Mouse (Mus musculus) heart, postnatal 0 days (tissue): ENCODE results near the gene Rint1. TPM values are rescaled to one million over a fixed set of nuclear protein-coding genes. Genes with fewer than 3 reads are reported as not detected.

ENCODE experiments used
- ATAC-seq: fragments of 200-750 bp; cut with Nextera tagmentation; 2 replicates; pipeline ENCODE4 v1.8.0; 2017; ENCODE audit warnings: low read depth, moderate number of reproducible peaks, moderate library complexity; ENCODE audit not compliant: insufficient read depth
- DNase-seq: peaks from one replicate; pipeline ENCODE4 v3.0.0-alpha.2; 2016; ENCODE audit warnings: low spot score
- H3K27ac ChIP-seq: fragments of 300-500 bp; sonication (generic); 2 replicates; pipeline ENCODE4 v1.5.1; 2014; ENCODE audit warnings: low read depth, mild to moderate bottlenecking
- H3K27me3 ChIP-seq: fragments of 300-500 bp; sonication (generic); 2 replicates; pipeline ENCODE4 v1.6.1; 2014; ENCODE audit warnings: low read length, mixed read lengths; ENCODE audit not compliant: control insufficient read depth, insufficient read depth
- H3K36me3 ChIP-seq: fragments of 300-500 bp; sonication (generic); replicated peaks from 2 replicates; pipeline ENCODE4 v1.6.1; 2014; ENCODE audit warnings: low read length, mixed read lengths; ENCODE audit not compliant: control insufficient read depth, insufficient read depth
- H3K4me1 ChIP-seq: fragments of 300-500 bp; sonication (generic); 2 replicates; pipeline ENCODE4 v1.6.1; 2014; ENCODE audit warnings: antibody characterized with exemption; ENCODE audit not compliant: control insufficient read depth, insufficient read depth
- H3K4me2 ChIP-seq: fragments of 300-500 bp; sonication (generic); 2 replicates; pipeline ENCODE4 v1.6.1; 2014; ENCODE audit warnings: low read depth, mild to moderate bottlenecking, low read length, moderate library complexity
- H3K4me3 ChIP-seq: fragments of 300-500 bp; sonication (generic); 2 replicates; pipeline ENCODE4 v1.5.1; 2014; ENCODE audit warnings: low read depth, low read length
- H3K9ac ChIP-seq: fragments of 300-500 bp; sonication (generic); replicated peaks from 2 replicates; pipeline ENCODE4 v1.6.1; 2014; ENCODE audit warnings: low read depth, low read length, mixed read lengths
- H3K9me3 ChIP-seq: fragments of 300-500 bp; sonication (generic); replicated peaks from 2 replicates; pipeline ENCODE4 v1.6.1; 2016; ENCODE audit warnings: low read length; ENCODE audit not compliant: control insufficient read depth
- CTCF ChIP-seq: IDR thresholded peaks from 2 replicates; pipeline ENCODE4 v1.5.1; 2016; ENCODE audit warnings: antibody characterized with exemption, control low read depth, low read depth
- EP300 ChIP-seq: IDR thresholded peaks from 2 replicates; pipeline ENCODE4 v1.6.1; 2016; ENCODE audit warnings: antibody characterized with exemption, low read depth
- WGBS: fragments of 180-500 bp; shearing (Covaris S2); extraction: QIAGEN DNeasy Blood & Tissue Kit; methylation state at CpG from one replicate; pipeline ENCODE4 v1.1.7; 2014; 5-methylcytosine and 5-hydroxymethylcytosine counted together
- polyA plus RNA-seq: library from polyadenylated mRNA; unstranded; fragments of >200 nt; fragmentation: Nextera tagmentation; extraction: Ambion mirVana; gene quantifications from 2 replicates; pipeline ENCODE4 v1.2.1, GENCODE M21; 2015
- total RNA-seq: library from RNA; depleted of rRNA; stranded (reverse); fragments of >200 nt; gene quantifications from 2 replicates; pipeline ENCODE4 v1.2.3, GENCODE M21; 2014; ENCODE audit warnings: low replicate concordance

The Rint1 gene
- total and polyA plus RNA-seq, 2 experiments from 2014 or later, result 18.8 to 36.7 TPM

GRCm38 (mm10) chr5:23792726-23793125 is 5.2 kb downstream of the Rint1 start:
- peaks cover 39% of the 10 kb centered on the region for H3K36me3 ChIP-seq

GRCm38 (mm10) chr5:23814841-23815240 is 27.3 kb downstream of the Rint1 start:
- no peak overlapping the region for H3K9ac ChIP-seq
- no peaks in the 10 kb centered on the region for H3K9me3 ChIP-seq
- no peaks in the 10 kb centered on the region for H3K27me3 ChIP-seq
- DNase-seq, result no peak
- 88% methylated on average over 5 of the region's 5 CpGs for WGBS
- H3K4me1 ChIP-seq, result no peaks in the 10 kb centered on the region
- peaks cover 91% of the 10 kb centered on the region for H3K36me3 ChIP-seq
- no peak overlapping the region for H3K4me3 ChIP-seq
- ATAC-seq, result no peak
- no peak overlapping the region for H3K4me2 ChIP-seq
- H3K27ac ChIP-seq, result no peak overlapping the region
- TF ChIP-seq EP300, result no peak
- TF ChIP-seq CTCF, result no peak

More at GRCm38 (mm10) chr5:23792726-23793125, 5.2 kb downstream of the Rint1 start:
- Histone ChIP-seq H3K27ac (no peak overlapping the region), H3K27me3 (no peaks in the 10 kb centered on the region), H3K9me3 (no peaks in the 10 kb centered on the region), H3K9ac (no peak overlapping the region), H3K4me2 (no peak overlapping the region), H3K4me3 (no peak overlapping the region), H3K4me1 (peaks cover 4% of the 10 kb centered on the region)
- 82% methylated on average over 2 of the region's 2 CpGs for WGBS
- no peak for TF ChIP-seq EP300
- TF ChIP-seq CTCF, result no peak
- DNase-seq, result no peak
- no peak for ATAC-seq

- Histone ChIP-seq H3K4me2 (no peak overlapping the region), H3K4me1 (no peaks in the 10 kb centered on the region), H3K27ac (no peak overlapping the region), H3K36me3 (peaks cover 82% of the 10 kb centered on the region), H3K9ac (no peak overlapping the region), H3K27me3 (no peaks in the 10 kb centered on the region), H3K9me3 (no peaks in the 10 kb centered on the region), H3K4me3 (no peak overlapping the region)
- DNase-seq, result no peak
- WGBS, result 81% methylated on average over 15 of the region's 15 CpGs
- ATAC-seq, result no peak
- TF ChIP-seq EP300 (no peak), CTCF (no peak)
These were observed 29.2 kb downstream of the Rint1 start for GRCm38 (mm10) chr5:23816681-23817080.

GRCm38 (mm10) chr5:23822306-23822705 is 34.8 kb downstream of the Rint1 start:
- H3K9ac ChIP-seq, result no peak overlapping the region
- TF ChIP-seq CTCF (no peak), EP300 (no peak)
- WGBS, result 56% methylated on average over 11 of the region's 11 CpGs
- no peaks in the 10 kb centered on the region for H3K27me3 ChIP-seq
- no peak for ATAC-seq
- no peak for DNase-seq
- peaks cover 29% of the 10 kb centered on the region for H3K36me3 ChIP-seq
- no peaks in the 10 kb centered on the region for H3K4me1 ChIP-seq
- no peaks in the 10 kb centered on the region for H3K9me3 ChIP-seq
- no peak overlapping the region for H3K4me2 ChIP-seq
- no peak overlapping the region for H3K27ac ChIP-seq
- H3K4me3 ChIP-seq, result no peak overlapping the region

- Histone ChIP-seq H3K4me3 (no peak overlapping the region), H3K36me3 (peaks cover 12% of the 10 kb centered on the region), H3K4me2 (no peak overlapping the region), H3K9me3 (no peaks in the 10 kb centered on the region), H3K27me3 (no peaks in the 10 kb centered on the region), H3K4me1 (no peaks in the 10 kb centered on the region), H3K27ac (no peak overlapping the region), H3K9ac (no peak overlapping the region)
- DNase-seq, result no peak
- WGBS, result 75% methylated on average over 8 of the region's 8 CpGs
- no peak for ATAC-seq
- TF ChIP-seq CTCF (no peak), EP300 (no peak)
These were observed 36.7 kb downstream of the Rint1 start for GRCm38 (mm10) chr5:23824171-23824733.

GRCm38 (mm10) chr5:23826321-23827004 is 39.0 kb downstream of the Rint1 start:
- H3K9ac ChIP-seq, result no peak overlapping the region
- H3K27ac ChIP-seq, result no peak overlapping the region
- ATAC-seq (no peak), DNase-seq (peak; percentile 74)
- H3K36me3 ChIP-seq, result no peaks in the 10 kb centered on the region
- H3K27me3 ChIP-seq, result peaks cover 16% of the 10 kb centered on the region; the same call in 1 of the 2 replicates
- no peak for TF ChIP-seq EP300
- peak; percentile 79 for TF ChIP-seq CTCF
- no peak overlapping the region for H3K4me3 ChIP-seq
- no peaks in the 10 kb centered on the region for H3K4me1 ChIP-seq
- no peak overlapping the region for H3K4me2 ChIP-seq
- WGBS, result 32% methylated on average over 11 of the region's 11 CpGs
- no peaks in the 10 kb centered on the region for H3K9me3 ChIP-seq
